Mouse (Mus musculus) liver, postnatal 0 days (tissue): ENCODE measurements around the gene Plekha1. TPM values are rescaled to one million over a fixed set of nuclear protein-coding genes. Genes with fewer than 3 reads are reported as not detected.

ENCODE experiments used
- ATAC-seq: fragments of 200-750 bp; cut with Nextera tagmentation; 2 replicates; pipeline ENCODE4 v1.8.0; 2017; ENCODE audit warnings: mild to moderate bottlenecking, moderate library complexity
- DNase-seq: peaks from one replicate; pipeline ENCODE4 v3.0.0-alpha.2; 2016
- H3K27ac ChIP-seq: fragments of 300-500 bp; sonication (generic); 2 replicates; pipeline ENCODE4 v1.5.1; 2014; ENCODE audit warnings: antibody characterized with exemption, moderate library complexity, mild to moderate bottlenecking, low read depth
- H3K27me3 ChIP-seq: fragments of 300-500 bp; sonication (generic); 2 replicates; pipeline ENCODE4 v1.6.1; 2014; ENCODE audit warnings: low read length, control low read depth, mixed read lengths; ENCODE audit not compliant: insufficient read depth
- H3K36me3 ChIP-seq: fragments of 300-500 bp; sonication (generic); replicated peaks from 2 replicates; pipeline ENCODE4 v1.6.1; 2014; ENCODE audit warnings: mild to moderate bottlenecking, control low read depth, low read length, moderate library complexity, mixed read lengths; ENCODE audit not compliant: insufficient read depth
- H3K4me1 ChIP-seq: fragments of 300-500 bp; sonication (generic); 2 replicates; pipeline ENCODE4 v1.6.1; 2014; ENCODE audit warnings: antibody characterized with exemption, mild to moderate bottlenecking, control low read depth; ENCODE audit not compliant: insufficient read depth
- H3K4me2 ChIP-seq: fragments of 300-500 bp; sonication (generic); 2 replicates; pipeline ENCODE4 v1.6.1; 2014; ENCODE audit warnings: low read depth, mild to moderate bottlenecking, low read length, moderate library complexity, mixed read lengths
- H3K4me3 ChIP-seq: fragments of 300-500 bp; sonication (generic); 2 replicates; pipeline ENCODE4 v1.5.1; 2014; ENCODE audit warnings: low read depth, low read length
- H3K9ac ChIP-seq: fragments of 300-500 bp; sonication (generic); replicated peaks from 2 replicates; pipeline ENCODE4 v1.6.1; 2014; ENCODE audit warnings: mild to moderate bottlenecking, moderate library complexity
- H3K9me3 ChIP-seq: fragments of 300-500 bp; sonication (generic); 2 replicates; pipeline ENCODE4 v1.6.1; 2016; ENCODE audit warnings: mild to moderate bottlenecking, control low read depth, low read length, mixed read lengths
- CTCF ChIP-seq: sonication (generic); IDR thresholded peaks from 2 replicates; pipeline ENCODE4 v1.5.1; 2016; ENCODE audit warnings: antibody characterized with exemption, low read depth
- EP300 ChIP-seq: IDR thresholded peaks from 2 replicates; pipeline ENCODE4 v1.6.1; 2016; ENCODE audit warnings: antibody characterized with exemption, low read depth, mild to moderate bottlenecking
- whole genome bisulfite sequencing: fragments of 180-500 bp; shearing (Covaris S2); extraction: QIAGEN DNeasy Blood & Tissue Kit; methylation state at CpG from one replicate; pipeline ENCODE4 v1.1.7; 2014; ENCODE audit not compliant: insufficient replicate concordance; 5-methylcytosine and 5-hydroxymethylcytosine counted together
- polyA plus RNA-seq: library from polyadenylated mRNA; unstranded; fragments of >200 nt; fragmentation: Nextera tagmentation; extraction: Ambion mirVana; gene quantifications from 2 replicates; pipeline ENCODE4 v1.2.1, GENCODE M21; 2015

Plekha1 gene
- polyA plus RNA-seq, 1 experiment from 2014 or later = 15.8 TPM

- Histone ChIP-seq H3K9me3 (no peaks in the 10 kb centered on the region), H3K27ac (no peak overlapping the region), H3K4me3 (no peak overlapping the region), H3K4me1 (no peaks in the 10 kb centered on the region), H3K27me3 (no peaks in the 10 kb centered on the region), H3K36me3 (no peaks in the 10 kb centered on the region), H3K4me2 (no peak overlapping the region), H3K9ac (no peak overlapping the region)
- ATAC-seq (no peak), DNase-seq (no peak)
- WGBS = 50% methylated on average over 3 of the region's 3 CpGs
- TF ChIP-seq EP300 (no peak), CTCF (no peak)
Observed at GRCm38 (mm10) chr7:130855681-130856080, 9.9 kb upstream of the Plekha1 start.

GRCm38 (mm10) chr7:130857973-130858372 lies 7.6 kb upstream of the Plekha1 start:
- Histone ChIP-seq H3K4me2 (no peak overlapping the region), H3K9me3 (no peaks in the 10 kb centered on the region), H3K27me3 (no peaks in the 10 kb centered on the region), H3K4me1 (no peaks in the 10 kb centered on the region), H3K4me3 (no peak overlapping the region), H3K36me3 (no peaks in the 10 kb centered on the region), H3K9ac (no peak overlapping the region), H3K27ac (no peak overlapping the region)
- ATAC-seq = peak; percentile 68
- no peak for DNase-seq
- TF ChIP-seq EP300 (no peak), CTCF (no peak)
- WGBS = 31% methylated on average over 6 of the region's 6 CpGs

GRCm38 (mm10) chr7:130859926-130860325 lies 5.6 kb upstream of the Plekha1 start:
- Histone ChIP-seq H3K9me3 (no peaks in the 10 kb centered on the region), H3K27me3 (no peaks in the 10 kb centered on the region), H3K4me3 (no peak overlapping the region), H3K4me2 (no peak overlapping the region), H3K9ac (no peak overlapping the region), H3K36me3 (no peaks in the 10 kb centered on the region), H3K27ac (no peak overlapping the region), H3K4me1 (no peaks in the 10 kb centered on the region)
- ATAC-seq (no peak), DNase-seq (no peak)
- TF ChIP-seq CTCF = no peak
- no peak for TF ChIP-seq EP300
- WGBS = 56% methylated on average over 5 of the region's 5 CpGs

DNA sequence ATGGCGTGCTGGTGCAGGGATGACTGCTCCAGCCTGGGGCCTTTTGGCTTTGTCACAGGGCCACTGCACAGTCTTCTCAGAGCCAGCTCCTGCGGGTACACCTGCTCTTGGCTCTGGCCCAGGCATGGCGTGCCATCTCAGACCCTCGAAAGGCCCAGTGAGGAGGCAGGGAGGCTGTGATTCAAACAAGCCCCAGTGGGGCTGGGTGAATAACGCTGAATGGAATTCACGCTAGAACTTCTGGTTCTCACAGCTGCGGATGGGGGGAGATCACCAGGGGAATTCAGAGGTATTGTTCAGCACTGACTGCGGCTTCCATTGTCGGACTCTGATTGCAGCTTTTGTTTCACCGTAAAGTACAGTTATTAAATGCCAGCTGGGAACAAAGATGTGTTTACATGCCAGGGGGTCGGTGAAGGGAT lies 4.8 kb upstream of the Plekha1 start:
- Histone ChIP-seq H3K27ac (no peak overlapping the region), H3K27me3 (no peaks in the 10 kb centered on the region), H3K4me2 (no peak overlapping the region), H3K4me3 (no peak overlapping the region), H3K4me1 (no peaks in the 10 kb centered on the region), H3K36me3 (no peaks in the 10 kb centered on the region), H3K9me3 (no peaks in the 10 kb centered on the region), H3K9ac (no peak overlapping the region)
- no peak for TF ChIP-seq EP300
- TF ChIP-seq CTCF = no peak
- WGBS = 68% methylated on average over 11 of the region's 11 CpGs
- DNase-seq = no peak
- ATAC-seq = no peak

DNA sequence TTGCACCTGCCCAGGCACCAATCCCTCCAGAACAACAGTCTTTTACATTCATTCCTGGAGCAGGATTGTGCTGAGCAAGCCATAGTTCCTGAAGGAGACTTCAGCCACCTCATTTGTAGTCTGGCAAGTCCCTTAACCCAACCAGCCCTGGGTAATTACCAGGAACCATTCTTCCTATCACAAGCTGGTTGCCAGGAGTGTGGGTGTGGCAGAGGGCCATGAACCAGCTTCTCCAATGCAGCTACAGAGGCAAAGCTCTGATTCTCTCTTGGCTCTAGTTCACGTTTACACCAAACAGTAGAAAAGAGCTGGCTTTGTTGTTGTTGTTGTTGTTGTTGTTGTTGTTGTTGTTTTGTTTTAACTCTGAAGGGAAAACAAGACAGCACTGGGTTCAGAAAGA lies 3.1 kb upstream of the Plekha1 start:
- no peak overlapping the region for H3K4me2 ChIP-seq
- no peak overlapping the region for H3K4me3 ChIP-seq
- H3K36me3 ChIP-seq = no peaks in the 10 kb centered on the region
- no peaks in the 10 kb centered on the region for H3K27me3 ChIP-seq
- H3K9me3 ChIP-seq = no peaks in the 10 kb centered on the region
- DNase-seq (no peak), ATAC-seq (no peak)
- 70% methylated on average over 1 of the region's 1 CpGs for WGBS
- no peak overlapping the region for H3K27ac ChIP-seq
- no peak for TF ChIP-seq EP300
- no peak for TF ChIP-seq CTCF
- H3K4me1 ChIP-seq = no peaks in the 10 kb centered on the region
- no peak overlapping the region for H3K9ac ChIP-seq

DNA sequence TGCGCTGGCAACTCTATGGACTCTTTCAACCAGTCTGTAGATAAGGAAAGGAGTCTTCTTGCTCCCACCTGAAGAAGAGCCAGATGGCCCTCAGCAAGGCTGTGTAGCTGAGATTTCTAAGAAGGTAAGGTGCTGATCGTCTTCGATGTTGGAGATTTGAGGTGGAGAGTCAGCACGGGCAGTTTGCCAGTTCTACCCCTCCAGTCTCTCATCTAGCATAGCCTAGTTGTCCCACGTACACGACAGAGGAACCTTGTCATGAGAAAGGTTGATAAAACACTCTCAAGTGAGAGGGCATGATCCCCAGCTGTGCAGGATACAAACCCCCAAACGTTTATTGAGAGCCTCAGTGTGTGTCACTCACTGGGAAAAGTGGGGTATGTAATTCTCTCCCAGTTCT lies 845 bp upstream of the Plekha1 start:
- H3K4me3 ChIP-seq = no peak overlapping the region
- no peaks in the 10 kb centered on the region for H3K4me1 ChIP-seq
- H3K27me3 ChIP-seq = no peaks in the 10 kb centered on the region
- H3K9me3 ChIP-seq = no peaks in the 10 kb centered on the region
- no peak overlapping the region for H3K4me2 ChIP-seq
- H3K27ac ChIP-seq = no peak overlapping the region
- 70% methylated on average over 7 of the region's 7 CpGs for WGBS
- TF ChIP-seq EP300 (no peak), CTCF (no peak)
- DNase-seq = no peak
- no peak overlapping the region for H3K9ac ChIP-seq
- no peaks in the 10 kb centered on the region for H3K36me3 ChIP-seq
- no peak for ATAC-seq

- Histone ChIP-seq H3K4me3 (peak overlapping the region; percentile 77), H3K9me3 (no peaks in the 10 kb centered on the region), H3K36me3 (no peaks in the 10 kb centered on the region), H3K4me2 (peak overlapping the region; percentile 77), H3K4me1 (peaks cover 8% of the 10 kb centered on the region), H3K9ac (peak overlapping the region; percentile 83), H3K27ac (peak overlapping the region; percentile 83), H3K27me3 (no peaks in the 10 kb centered on the region)
- 8% methylated on average over 13 of the region's 13 CpGs for WGBS
- TF ChIP-seq CTCF = no peak
- TF ChIP-seq EP300 = no peak
- DNase-seq (no peak), ATAC-seq (no peak)
Observed at GRCm38 (mm10) chr7:130866640-130867039, 1.1 kb downstream of the Plekha1 start.
